Mouse (Mus musculus) heart, embryonic 14.5 days (tissue): ENCODE data around the gene Pla2g2d. TPM values are rescaled to one million over a fixed set of nuclear protein-coding genes. Genes with fewer than 3 reads are reported as not detected.
A peak's percentile ranks its signal among the peaks of the same experiment; 100 is the strongest.
"Not testable (repeated sequence)": the region's sequence is repeated elsewhere in the genome, so short reads cannot be mapped to it uniquely, and the experiment has no call there.

Source experiments
- ATAC-seq: fragments of 200-750 bp; cut with Nextera tagmentation; 2 replicates; pipeline ENCODE4 v1.8.0; 2017; ENCODE audit warnings: low read depth, moderate TSS enrichment; ENCODE audit not compliant: insufficient number of reproducible peaks, insufficient read depth, low FRiP score
- H3K27ac ChIP-seq, 2 experiments: fragments of 200-500 bp in 1 of 2; fragments of 300-500 bp in 1 of 2; sonication (generic) in 1 of 2; replicated peaks in 1 of 2; 2 replicates each; pipeline ENCODE4 v1.5.1; 2012 to 2014; ENCODE audit warnings: low read depth in 2 of 2, low read length in 2 of 2, control low read depth in 1 of 2, mild to moderate bottlenecking in 1 of 2, mixed read lengths in 1 of 2; ENCODE audit not compliant: control insufficient read depth in 1 of 2, insufficient read depth in 1 of 2
- H3K27me3 ChIP-seq: fragments of 300-500 bp; sonication (generic); 2 replicates; pipeline ENCODE4 v1.6.1; 2014; ENCODE audit warnings: mild to moderate bottlenecking, low read length, control low read depth; ENCODE audit not compliant: control insufficient read depth, insufficient read depth
- H3K36me3 ChIP-seq: fragments of 300-500 bp; sonication (generic); 2 replicates; pipeline ENCODE4 v1.6.1; 2014; ENCODE audit warnings: mild to moderate bottlenecking, control low read depth, low read length, mixed read lengths; ENCODE audit not compliant: control insufficient read depth, insufficient read depth
- H3K4me1 ChIP-seq, 2 experiments: fragments of 200-500 bp in 1 of 2; fragments of 300-500 bp in 1 of 2; sonication (generic) in 1 of 2; 2 replicates each; pipeline ENCODE4 v1.6.1; 2012 to 2014; ENCODE audit warnings: low read length in 2 of 2, control low read depth in 1 of 2, mixed read lengths in 1 of 2; ENCODE audit not compliant: control insufficient read depth in 2 of 2, insufficient read depth in 2 of 2
- H3K4me2 ChIP-seq: fragments of 300-500 bp; sonication (generic); 2 replicates; pipeline ENCODE4 v1.6.1; 2014; ENCODE audit warnings: mild to moderate bottlenecking, low read length
- H3K4me3 ChIP-seq, 2 experiments: fragments of 200-500 bp in 1 of 2; fragments of 300-500 bp in 1 of 2; sonication (generic) in 1 of 2; 2 replicates each; pipeline ENCODE4 v1.5.1; 2012 to 2014; ENCODE audit warnings: low read length in 2 of 2, mild to moderate bottlenecking in 2 of 2, control low read depth in 1 of 2, low read depth in 1 of 2, moderate library complexity in 1 of 2; ENCODE audit not compliant: control insufficient read depth in 1 of 2, insufficient read depth in 1 of 2
- H3K9ac ChIP-seq: fragments of 300-500 bp; sonication (generic); 2 replicates; pipeline ENCODE4 v1.6.1; 2014; ENCODE audit warnings: mild to moderate bottlenecking, low read length
- H3K9me3 ChIP-seq: fragments of 300-500 bp; sonication (generic); 2 replicates; pipeline ENCODE4 v1.6.1; 2016; ENCODE audit warnings: low read length, control low read depth; ENCODE audit not compliant: control insufficient read depth
- WGBS: fragments of 180-500 bp; shearing (Covaris S2); extraction: QIAGEN DNeasy Blood & Tissue Kit; methylation state at CpG from one replicate; pipeline ENCODE4 v1.1.7; 2014; 5-methylcytosine and 5-hydroxymethylcytosine counted together
- polyA plus RNA-seq: library from polyadenylated mRNA; unstranded; fragments of >200 nt; fragmentation: Nextera tagmentation; extraction: Ambion mirVana; gene quantifications from 2 replicates; pipeline ENCODE4 v1.2.1, GENCODE M21; 2014

Gene Pla2g2d
- polyA plus RNA-seq, 1 experiment from 2014 or later, result not detected

DNA sequence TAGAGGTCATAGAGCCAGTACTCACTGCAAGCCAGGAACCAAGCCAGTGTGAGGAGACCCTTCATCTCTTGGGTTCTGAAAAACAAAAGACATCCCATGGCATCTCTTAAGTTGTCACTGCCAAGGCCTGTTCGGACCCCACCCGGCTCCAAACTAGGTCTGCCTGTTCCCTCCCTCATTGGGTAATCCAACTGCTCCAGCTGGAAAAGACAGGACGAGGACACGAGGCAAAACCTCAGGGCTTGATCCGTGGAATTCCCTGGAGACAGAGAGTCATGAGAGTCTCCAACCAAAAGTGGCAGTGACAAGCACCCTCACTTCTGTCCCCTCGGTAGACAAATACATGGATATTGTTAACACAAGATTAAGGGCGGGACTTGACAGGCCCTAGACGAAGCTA, 30.6 kb downstream of the Pla2g2d start:
- H3K27ac ChIP-seq, result no peak overlapping the region
- H3K9ac ChIP-seq, result no peak overlapping the region
- no peaks in the 10 kb centered on the region for H3K36me3 ChIP-seq
- peaks cover 13% of the 10 kb centered on the region; the same call in 1 of the 2 replicates for H3K27me3 ChIP-seq
- H3K4me1 ChIP-seq, result no peaks in the 10 kb centered on the region; a peak in 1 of 4 replicates
- 69% methylated on average over 8 of the region's 8 CpGs for WGBS
- no peak overlapping the region for H3K4me2 ChIP-seq
- ATAC-seq, result no peak
- H3K9me3 ChIP-seq, result no peaks in the 10 kb centered on the region
- no peak overlapping the region for H3K4me3 ChIP-seq

DNA sequence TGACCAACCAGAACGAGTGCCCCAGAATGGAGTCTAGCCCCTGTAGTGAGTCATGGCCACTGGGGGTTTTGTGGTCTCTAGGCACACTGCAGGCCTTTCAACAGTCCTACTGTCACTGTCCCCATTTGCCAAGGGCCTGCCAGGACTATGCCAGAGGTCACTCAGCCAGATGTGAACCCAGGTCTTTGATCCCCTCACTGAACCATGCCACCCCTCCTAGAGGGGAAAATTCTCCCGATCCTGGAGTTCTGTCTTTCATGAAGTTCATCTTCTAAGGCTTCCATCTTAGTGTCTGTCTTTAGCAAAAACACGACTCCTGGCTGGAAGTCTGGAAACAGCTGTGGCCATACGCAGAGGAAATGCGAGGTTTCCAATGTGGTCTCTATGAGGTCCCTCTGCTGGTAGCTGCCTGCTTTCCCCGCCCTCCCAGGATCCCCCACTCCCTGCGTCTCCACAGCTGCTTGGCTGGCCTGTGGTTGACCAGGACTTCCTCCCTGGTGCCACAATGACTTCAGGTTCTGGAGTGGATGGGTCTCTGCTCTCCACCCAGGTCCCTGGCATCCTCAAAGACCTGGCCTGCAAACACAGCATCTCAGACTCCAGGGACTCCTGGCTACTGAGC, 31.5 kb downstream of the Pla2g2d start:
- Histone ChIP-seq H3K9me3 (no peaks in the 10 kb centered on the region), H3K36me3 (no peaks in the 10 kb centered on the region), H3K9ac (no peak overlapping the region), H3K27me3 (peaks cover 15% of the 10 kb centered on the region; the same call in 1 of the 2 replicates), H3K4me2 (no peak overlapping the region), H3K4me3 (no peak overlapping the region), H3K4me1 (no peaks in the 10 kb centered on the region; a peak in 1 of 4 replicates), H3K27ac (no peak overlapping the region)
- WGBS, result 61% methylated on average over 7 of the region's 7 CpGs
- ATAC-seq, result no peak

DNA sequence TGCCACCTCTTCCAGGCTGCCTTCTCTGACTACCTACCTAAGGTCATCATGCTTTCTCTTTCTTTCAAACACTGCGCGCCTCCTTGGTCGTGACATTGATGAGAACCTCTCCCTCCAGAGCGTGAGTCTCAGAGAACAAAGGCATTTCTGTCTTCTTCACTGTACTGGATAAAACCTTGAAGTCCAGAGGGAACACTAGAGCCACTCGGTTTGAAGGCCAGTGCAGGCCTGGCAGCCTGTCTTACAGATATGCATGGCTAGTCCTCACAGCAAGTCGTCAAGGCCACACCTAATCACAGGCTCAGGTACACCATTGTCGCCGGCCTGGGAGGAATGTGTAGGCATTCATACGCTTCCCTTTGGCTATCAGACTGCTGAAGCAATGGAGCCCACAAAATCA, 40.6 kb downstream of the Pla2g2d start:
- Histone ChIP-seq H3K4me3 (no peak overlapping the region), H3K4me2 (no peak overlapping the region), H3K36me3 (no peaks in the 10 kb centered on the region), H3K27me3 (peaks cover 36% of the 10 kb centered on the region), H3K9ac (no peak overlapping the region), H3K9me3 (no peaks in the 10 kb centered on the region), H3K4me1 (peaks cover 10% of the 10 kb centered on the region in 2 experiments), H3K27ac (no peak overlapping the region)
- 76% methylated on average over 9 of the region's 9 CpGs for WGBS
- ATAC-seq, result no peak

GRCm38 (mm10) chr4:138817736-138818135, 42.2 kb downstream of the Pla2g2d start:
- H3K36me3 ChIP-seq, result no peaks in the 10 kb centered on the region
- no peak for ATAC-seq

GRCm38 (mm10) chr4:138819101-138819500, 43.6 kb downstream of the Pla2g2d start:
- Histone ChIP-seq H3K36me3 (no peaks in the 10 kb centered on the region), H3K27ac (0 out of 4 replicates have a peak overlapping the region, but pooled peaks of 1 of the 2 experiments have one; percentile 8), H3K4me1 (peaks cover 10% of the 10 kb centered on the region in 2 experiments), H3K4me2 (peak overlapping the region; percentile 43), H3K4me3 (no peak overlapping the region), H3K9ac (0 out of 2 replicates have a peak overlapping the region, but pooled peaks have one; percentile 27), H3K9me3 (peaks cover 14% of the 10 kb centered on the region), H3K27me3 (peaks cover 13% of the 10 kb centered on the region; the same call in 1 of the 2 replicates)
- peak; percentile 78 for ATAC-seq
- 10% methylated on average over 8 of the region's 8 CpGs for WGBS

More at GRCm38 (mm10) chr4:138817736-138818135, 42.2 kb downstream of the Pla2g2d start:
- peaks cover 10% of the 10 kb centered on the region in 2 experiments for H3K4me1 ChIP-seq
- H3K4me2 ChIP-seq, result no peak overlapping the region
- WGBS, result 62% methylated on average over 6 of the region's 6 CpGs
- H3K9me3 ChIP-seq, result peaks cover 6% of the 10 kb centered on the region; the same call in 1 of the 2 replicates
- H3K4me3 ChIP-seq, result no peak overlapping the region
- H3K27ac ChIP-seq, result no peak overlapping the region
- no peak overlapping the region for H3K9ac ChIP-seq
- H3K27me3 ChIP-seq, result peaks cover 26% of the 10 kb centered on the region

- Histone ChIP-seq H3K27me3 (peaks cover 7% of the 10 kb centered on the region; the same call in 1 of the 2 replicates), H3K4me3 (no peak overlapping the region), H3K27ac (no peak overlapping the region), H3K36me3 (no peaks in the 10 kb centered on the region), H3K9ac (no peak overlapping the region), H3K4me1 (peaks cover 11 to 16% of the 10 kb centered on the region in 2 experiments), H3K4me2 (no peak overlapping the region), H3K9me3 (peaks cover 15% of the 10 kb centered on the region)
- ATAC-seq, result no peak
- WGBS, result 83% methylated on average over 2 of the region's 2 CpGs
Observed at GRCm38 (mm10) chr4:138821036-138821435, 45.5 kb downstream of the Pla2g2d start.

GRCm38 (mm10) chr4:138824161-138824560, 48.6 kb downstream of the Pla2g2d start:
- ATAC-seq, H3K4me3 ChIP-seq, H3K4me2 ChIP-seq, H3K9ac ChIP-seq, H3K36me3 ChIP-seq, H3K27ac ChIP-seq: not testable (repeated sequence)
- H3K27me3 ChIP-seq, result peaks cover 34% of the 10 kb centered on the region
- peaks cover 6 to 13% of the 10 kb centered on the region in 2 experiments for H3K4me1 ChIP-seq
- WGBS, result 66% methylated on average over 2 of the region's 2 CpGs
- peaks cover 15% of the 10 kb centered on the region for H3K9me3 ChIP-seq
